Mouse (Mus musculus) skeletal muscle tissue, adult 2 months (tissue): Measurements from ENCODE around the gene Olfr459.

ENCODE experiments used
- DNase-seq: peaks from one replicate; pipeline ENCODE4 v3.0.0-alpha.2; 2012; ENCODE audit warnings: low read depth, low spot score

The Olfr459 gene

GRCm38 (mm10) chr6:41775077-41775476 is at the start of gene Olfr459:
TSS of gene Olfr459 (minus strand) at chr6:41775177.
- DNase-seq: no peak

DNA sequence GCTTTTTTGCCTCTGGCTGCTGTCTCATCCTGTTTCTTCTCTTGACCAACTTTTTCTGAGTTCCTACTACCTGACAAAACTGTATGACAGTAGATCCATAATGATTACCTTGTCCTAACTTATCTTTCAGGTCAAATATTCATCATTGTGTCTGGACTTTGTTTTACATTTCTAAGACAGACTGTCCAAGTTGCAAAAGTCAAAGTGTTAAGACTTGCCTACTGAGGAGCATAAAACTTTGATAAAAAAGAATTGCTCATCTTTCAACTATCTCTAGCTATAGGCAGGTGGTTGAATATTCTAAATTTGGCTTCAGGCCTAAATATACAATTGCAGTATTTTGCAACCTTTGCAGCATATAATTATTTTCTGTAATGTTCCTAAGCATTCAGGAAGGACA is 49.1 kb upstream of the Olfr459 start:
- DNase-seq: no peak

DNA sequence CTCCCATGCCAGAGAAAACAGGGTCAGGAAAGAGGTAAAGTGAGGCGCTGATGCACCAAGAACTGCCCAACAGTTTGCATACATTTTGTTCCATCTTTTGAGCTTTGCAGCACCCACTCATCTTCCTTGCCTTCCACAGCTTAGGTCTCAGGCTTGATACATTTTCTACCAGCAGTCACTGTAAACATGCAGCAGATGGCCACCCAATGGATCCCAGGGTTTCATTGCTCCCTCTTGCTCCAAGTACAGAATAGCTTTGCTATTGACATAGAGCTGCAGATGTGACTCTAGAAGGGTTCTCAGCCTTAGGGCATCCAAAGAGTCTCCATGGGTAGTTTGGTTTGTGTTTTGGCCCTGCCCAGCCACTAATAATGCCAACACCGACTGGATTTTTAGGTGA is 11.7 kb upstream of the Olfr459 start:
- DNase-seq: no peak

DNA sequence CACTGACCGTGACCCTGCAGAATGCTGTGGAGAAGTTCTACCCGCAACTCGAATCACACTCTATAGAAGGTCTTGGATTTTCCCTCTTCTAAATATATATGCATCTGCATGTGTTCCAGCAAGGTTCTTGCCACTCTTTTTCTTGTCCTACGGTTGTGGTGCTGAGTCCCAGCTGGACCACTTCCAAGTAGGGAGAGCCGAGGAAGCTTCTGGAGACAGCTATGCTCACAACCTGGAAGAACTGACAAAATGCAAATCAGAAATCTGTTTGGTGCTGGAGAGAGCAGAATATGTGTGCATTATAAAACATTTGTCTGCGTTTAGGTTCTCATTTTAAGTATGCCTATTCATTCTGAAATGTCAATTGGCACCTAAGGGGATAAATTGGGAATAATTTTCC is 744 bp upstream of the Olfr459 start:
- no peak for DNase-seq

- no peak for DNase-seq
Measured at GRCm38 (mm10) chr6:41769872-41770271, 5.1 kb downstream of the Olfr459 start.

- DNase-seq: no peak
Measured at GRCm38 (mm10) chr6:41764306-41764705, 10.7 kb downstream of the Olfr459 start.

GRCm38 (mm10) chr6:41762370-41762757 is 12.6 kb downstream of the Olfr459 start:
- DNase-seq: no peak

DNA sequence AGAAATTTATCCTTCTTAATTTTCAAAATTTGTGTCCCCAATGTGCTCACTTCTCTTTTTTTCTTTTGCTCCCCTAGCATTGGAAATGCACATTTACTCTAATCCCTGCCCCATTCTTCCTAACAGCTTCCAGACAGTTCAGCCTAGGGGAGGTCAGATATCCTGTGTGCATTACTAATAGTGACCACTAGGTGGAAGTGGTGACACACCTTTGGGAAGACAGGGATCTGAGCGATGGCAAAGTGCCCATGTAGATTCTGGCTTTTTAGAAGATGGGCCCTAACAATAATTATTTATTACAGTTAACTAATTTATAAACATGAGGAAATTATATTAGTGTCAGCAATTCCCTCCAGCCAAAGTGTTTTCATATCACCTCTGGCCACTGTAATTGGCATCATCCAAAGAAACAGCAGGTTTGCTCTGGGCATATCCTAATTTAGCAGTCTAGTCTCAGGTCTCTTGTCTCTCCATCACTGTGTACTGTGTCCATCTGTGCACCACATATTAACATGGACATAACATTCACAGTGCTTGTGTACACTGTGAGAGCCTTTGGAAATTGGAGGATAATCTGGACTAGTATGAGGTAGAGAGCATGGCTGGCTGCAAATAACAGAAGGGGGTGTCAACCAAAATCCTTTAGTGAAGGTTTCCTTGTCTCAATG is 13.1 kb downstream of the Olfr459 start:
- peak; percentile 41 for DNase-seq

DNA sequence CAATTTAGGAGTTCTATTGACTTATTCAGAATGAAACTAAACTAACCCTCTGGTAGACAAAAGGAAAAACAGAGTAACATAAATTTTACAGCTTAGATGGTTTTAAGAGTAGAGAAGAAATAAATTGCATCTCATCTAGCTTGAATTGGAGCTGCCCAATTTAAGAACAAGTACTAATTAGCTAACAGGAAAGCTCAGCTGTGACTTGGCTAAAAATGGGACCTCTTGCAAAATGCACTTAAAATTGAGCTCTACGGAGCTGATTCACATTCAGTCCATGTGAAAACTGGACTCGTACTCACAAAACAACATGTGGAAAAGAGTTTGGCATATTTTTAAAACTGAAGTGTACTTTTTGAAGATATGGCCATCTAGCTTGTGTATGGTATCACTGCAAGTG is 15.4 kb downstream of the Olfr459 start:
- DNase-seq: no peak

DNA sequence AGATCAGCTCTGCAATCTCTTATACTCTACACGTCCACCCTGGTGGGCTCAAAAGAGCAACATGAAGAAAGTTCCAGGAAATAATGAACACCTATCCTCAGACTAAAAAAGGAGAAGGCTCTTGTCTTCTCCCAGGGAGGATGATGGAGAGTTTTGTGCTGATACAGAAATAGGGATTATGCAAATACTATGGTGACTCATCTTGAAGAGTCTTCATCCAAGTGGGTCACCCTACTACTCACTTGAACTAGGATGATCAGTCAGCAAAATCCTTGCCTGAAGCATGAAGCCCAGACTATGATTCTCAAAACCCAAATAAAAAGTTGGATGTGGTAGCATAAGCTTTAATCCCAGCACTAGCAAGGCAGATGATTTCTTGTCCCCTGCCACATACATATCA is 16.6 kb downstream of the Olfr459 start:
- DNase-seq: no peak

DNA sequence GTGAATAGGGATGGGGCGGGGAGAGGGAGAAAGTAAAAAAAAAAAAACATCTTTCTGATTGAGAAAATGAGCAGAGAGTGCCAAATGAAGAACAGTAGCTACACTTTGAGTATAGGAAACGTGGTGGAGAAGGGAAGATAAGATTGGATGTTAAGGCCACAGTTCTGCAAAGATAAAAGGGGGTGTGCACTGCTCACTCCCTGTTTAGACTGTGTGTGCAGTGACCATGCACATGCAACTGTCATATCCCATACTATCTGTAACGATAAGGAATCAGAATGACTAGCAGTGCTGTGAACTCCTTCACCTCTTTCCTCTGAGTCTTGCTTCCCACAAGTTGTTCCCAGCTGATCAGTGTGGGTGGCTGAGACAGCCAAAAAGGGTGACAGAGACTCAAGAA is 17.8 kb downstream of the Olfr459 start:
- DNase-seq: no peak

DNA sequence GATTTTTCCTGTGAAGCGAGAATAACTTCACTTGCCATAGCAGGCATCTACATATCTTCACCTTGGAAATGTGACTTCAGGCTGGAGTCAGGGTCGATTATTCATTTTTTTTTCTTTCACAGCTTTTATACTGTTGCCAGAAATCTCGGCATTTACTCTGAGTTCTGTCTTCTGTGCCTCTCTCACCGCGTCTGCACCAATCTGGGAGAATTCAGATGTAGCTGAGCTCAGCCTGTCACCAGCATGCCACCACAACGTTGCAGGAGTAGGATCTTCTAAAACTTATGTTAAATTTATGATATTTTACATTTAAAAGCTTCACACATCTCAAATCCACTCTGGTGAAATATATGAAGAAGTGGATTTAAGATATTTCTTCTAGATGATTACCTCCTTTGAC is 20.4 kb downstream of the Olfr459 start:
- no peak for DNase-seq

GRCm38 (mm10) chr6:41744664-41745392 is 30.1 kb downstream of the Olfr459 start:
- no peak for DNase-seq

GRCm38 (mm10) chr6:41741101-41741500 is 33.9 kb downstream of the Olfr459 start:
- no peak for DNase-seq

DNA sequence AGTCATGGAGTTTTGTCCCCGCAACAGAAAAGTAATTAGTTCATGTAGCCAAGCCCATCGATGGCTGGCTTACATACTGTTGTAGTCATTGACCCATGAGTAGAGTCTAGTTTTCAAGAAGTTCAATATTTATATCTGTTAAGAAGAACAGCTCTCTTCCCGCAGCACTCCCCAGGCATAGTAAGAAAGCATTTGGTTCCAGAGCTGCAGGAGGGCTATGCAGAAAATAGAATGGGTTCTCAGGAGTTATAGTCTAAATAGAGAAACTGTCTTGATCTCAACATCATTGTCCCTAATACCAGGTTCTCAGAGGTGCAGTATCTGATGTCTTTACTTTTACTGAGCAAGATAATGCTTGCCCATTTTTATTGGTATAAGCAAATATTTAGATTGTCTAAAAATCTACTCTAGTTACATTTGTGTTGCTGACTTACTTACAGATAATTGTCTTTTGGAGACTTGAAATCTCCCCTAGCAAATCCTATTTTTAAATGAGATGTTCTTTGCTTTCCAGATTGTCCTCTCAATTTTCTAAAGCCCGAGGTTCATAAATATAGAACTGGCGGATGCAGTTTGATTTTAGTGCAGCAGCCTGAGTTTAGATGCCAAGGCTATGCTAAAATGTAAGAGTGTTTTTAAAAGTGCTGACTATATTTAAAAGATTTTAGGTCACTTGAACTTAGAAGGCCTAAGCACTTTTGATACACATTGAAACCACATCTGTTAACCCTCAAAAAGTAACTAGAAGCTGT is 40.1 kb downstream of the Olfr459 start:
- no peak for DNase-seq

DNA sequence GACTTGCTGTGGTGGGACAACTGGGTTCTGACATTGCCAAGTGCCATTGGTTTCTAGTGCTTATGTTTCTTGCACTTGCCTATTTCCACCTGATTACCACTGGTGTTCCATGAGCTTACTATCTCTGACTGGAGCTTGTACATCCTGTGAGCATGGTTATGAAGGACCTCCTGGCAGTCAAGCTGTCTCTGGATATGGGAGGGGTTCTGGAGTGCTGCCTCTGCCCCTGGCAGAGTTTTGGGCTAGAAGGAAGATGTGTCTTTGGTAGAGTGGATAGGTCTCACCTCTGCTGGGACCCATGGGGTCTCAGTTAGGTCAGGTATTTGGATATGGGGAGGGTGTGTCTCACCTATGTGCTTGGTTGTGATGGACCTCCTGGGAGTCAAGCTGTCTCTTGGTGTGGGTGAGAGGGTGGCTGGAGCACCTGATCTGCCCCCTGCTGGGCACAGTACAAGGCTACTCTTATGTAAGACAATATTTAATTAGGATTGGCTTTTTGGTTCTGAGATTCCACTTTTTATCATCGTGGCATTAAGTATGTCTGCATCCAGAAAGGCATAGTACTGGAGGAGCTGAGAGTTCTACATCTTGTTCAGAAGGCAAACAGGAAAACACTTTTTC is 46.9 kb downstream of the Olfr459 start:
- no peak for DNase-seq

- DNase-seq: no peak
Measured at GRCm38 (mm10) chr6:41721430-41721829, 53.5 kb downstream of the Olfr459 start.
